Mouse (Mus musculus) ES-E14 (cell line): ENCODE measurements around the gene Fen1. TPM values are rescaled to one million over a fixed set of nuclear protein-coding genes. Genes with fewer than 3 reads are reported as not detected.
"Not testable (repeated sequence)": the region's sequence is repeated elsewhere in the genome, so short reads cannot be mapped to it uniquely, and the experiment has no call there.

Experiments used
- DNase-seq: peaks from one replicate; pipeline ENCODE4 v3.0.0-alpha.2; 2013; ENCODE audit warnings: low read depth, low spot score
- H3K27ac ChIP-seq: 2 replicates; pipeline ENCODE4 v1.5.1; 2012; ENCODE audit warnings: low read depth, mild to moderate bottlenecking, low read length, moderate library complexity, mixed read lengths; ENCODE audit not compliant: poor library complexity, insufficient read depth, severe bottlenecking
- H3K36me3 ChIP-seq: 2 replicates; pipeline ENCODE4 v1.6.1; 2012; ENCODE audit warnings: mild to moderate bottlenecking, low read length, moderate library complexity, mixed read lengths; ENCODE audit not compliant: control insufficient read depth, poor library complexity, insufficient read depth, severe bottlenecking
- H3K4me1 ChIP-seq, 2 experiments: fragments of 150-350 bp in 1 of 2; sonication (generic) in 1 of 2; 2 replicates each; pipeline ENCODE4 v1.6.1; 2012; ENCODE audit warnings: low read length in 2 of 2, mild to moderate bottlenecking in 1 of 2, mixed read lengths in 1 of 2; ENCODE audit not compliant: control insufficient read depth in 2 of 2, insufficient read depth in 2 of 2, poor library complexity in 1 of 2
- H3K4me3 ChIP-seq, 2 experiments: fragments of 150-350 bp in 1 of 2; sonication (generic) in 1 of 2; 2 replicates each; pipeline ENCODE4 v1.5.1; 2012; ENCODE audit warnings: low read length in 2 of 2, low read depth in 1 of 2, mild to moderate bottlenecking in 1 of 2, mixed read lengths in 1 of 2; ENCODE audit not compliant: insufficient read depth in 1 of 2, poor library complexity in 1 of 2, severe bottlenecking in 1 of 2
- H3K9ac ChIP-seq: 2 replicates; pipeline ENCODE4 v1.6.1; 2012; ENCODE audit warnings: low read depth, mild to moderate bottlenecking, low read length, mixed read lengths; ENCODE audit not compliant: poor library complexity, insufficient read depth, severe bottlenecking
- H3K9me3 ChIP-seq: fragments of 150-350 bp; sonication (generic); 2 replicates; pipeline ENCODE4 v1.6.1; 2012; ENCODE audit warnings: low read depth, mild to moderate bottlenecking, low read length; ENCODE audit not compliant: control insufficient read depth, insufficient read depth
- CHD2 ChIP-seq: IDR thresholded peaks from 2 replicates; pipeline ENCODE4 v1.6.1; 2014; ENCODE audit warnings: mild to moderate bottlenecking, low read depth, low read length, inconsistent platforms
- HCFC1 ChIP-seq: IDR thresholded peaks from 2 replicates; pipeline ENCODE4 v1.6.1; 2012; ENCODE audit warnings: low read length, inconsistent platforms, borderline replicate concordance; ENCODE audit not compliant: insufficient read depth
- MAFK ChIP-seq: IDR thresholded peaks from 2 replicates; pipeline ENCODE4 v1.6.1; 2014; ENCODE audit warnings: mild to moderate bottlenecking, low read depth, low read length, inconsistent platforms; ENCODE audit not compliant: insufficient read depth
- ZC3H11A ChIP-seq: IDR thresholded peaks from 2 replicates; pipeline ENCODE4 v1.6.1; 2012; ENCODE audit warnings: low read depth, mild to moderate bottlenecking, inconsistent platforms, low read length, borderline replicate concordance
- ZNF384 ChIP-seq: IDR thresholded peaks from 2 replicates; pipeline ENCODE4 v1.6.1; 2012; ENCODE audit warnings: low read depth, low read length, inconsistent platforms
- in situ Hi-C, 2 experiments: fragments of 600-800 bp; cut with MboI; formaldehyde crosslinking; loops; one replicate each; pipeline ENCODE4 v1.15.1; 2025; ENCODE audit warnings: low sequenced_read_pairs in 2 of 2, inconsistent platforms in 1 of 2; ENCODE audit not compliant: unreplicated experiment in 2 of 2
- total RNA-seq: library from RNA; depleted of rRNA; stranded (reverse); fragments of 300-350 nt; gene quantifications from 2 replicates; pipeline ENCODE4 v1.2.3, GENCODE M21; 2012

Fen1 gene
- total RNA-seq, 1 experiment, result 113 TPM

GRCm38 (mm10) chr19:10169179-10169578, 34.8 kb downstream of the Fen1 start:
- DNase-seq, result no peak
- no peak overlapping the region; the same call in 1 of the 2 replicates for H3K27ac ChIP-seq
- peaks cover 2 to 9% of the 10 kb centered on the region in 2 experiments; a peak in 3 of 4 replicates for H3K4me1 ChIP-seq
- H3K4me3 ChIP-seq, result no peak overlapping the region
- in situ Hi-C loops, result no loop called here
- no peaks in the 10 kb centered on the region for H3K9me3 ChIP-seq
- H3K36me3 ChIP-seq, result no peaks in the 10 kb centered on the region
- no peak overlapping the region for H3K9ac ChIP-seq
- TF ChIP-seq HCFC1 (no peak), CHD2 (no peak), ZC3H11A (no peak), ZNF384 (no peak), MAFK (no peak)

GRCm38 (mm10) chr19:10168441-10168840, 35.5 kb downstream of the Fen1 start:
- in situ Hi-C loops, result no loop called here

GRCm38 (mm10) chr19:10167951-10168350, 36.0 kb downstream of the Fen1 start:
- TF ChIP-seq ZC3H11A (no peak), CHD2 (no peak), MAFK (no peak), HCFC1 (no peak), ZNF384 (no peak)
- H3K9me3 ChIP-seq, result no peaks in the 10 kb centered on the region
- no peaks in the 10 kb centered on the region for H3K36me3 ChIP-seq
- no peak overlapping the region for H3K27ac ChIP-seq
- DNase-seq, result no peak
- no peak overlapping the region for H3K9ac ChIP-seq
- no peak overlapping the region for H3K4me3 ChIP-seq
- in situ Hi-C loops, result no loop called here
- peaks cover 2 to 7% of the 10 kb centered on the region in 2 experiments; a peak in 3 of 4 replicates for H3K4me1 ChIP-seq

More at GRCm38 (mm10) chr19:10168441-10168840, 35.5 kb downstream of the Fen1 start:
- no peak overlapping the region for H3K9ac ChIP-seq
- no peak overlapping the region for H3K27ac ChIP-seq
- no peaks in the 10 kb centered on the region for H3K36me3 ChIP-seq
- no peaks in the 10 kb centered on the region for H3K9me3 ChIP-seq
- DNase-seq, result no peak
- peaks cover 2 to 7% of the 10 kb centered on the region in 2 experiments; a peak in 3 of 4 replicates for H3K4me1 ChIP-seq
- H3K4me3 ChIP-seq, result no peak overlapping the region
- no peak for TF ChIP-seq CHD2
- TF ChIP-seq MAFK, result no peak
- no peak for TF ChIP-seq HCFC1
- TF ChIP-seq ZNF384, result no peak
- no peak for TF ChIP-seq ZC3H11A

GRCm38 (mm10) chr19:10167112-10167511, 36.9 kb downstream of the Fen1 start:
- Histone ChIP-seq H3K9me3 (no peaks in the 10 kb centered on the region), H3K36me3 (no peaks in the 10 kb centered on the region), H3K4me1 (peaks cover 2 to 7% of the 10 kb centered on the region in 2 experiments; a peak in 3 of 4 replicates), H3K4me3 (no peak overlapping the region), H3K27ac (no peak overlapping the region), H3K9ac (no peak overlapping the region)
- TF ChIP-seq ZNF384 (no peak), MAFK (no peak), CHD2 (no peak), HCFC1 (no peak), ZC3H11A (no peak)
- in situ Hi-C loops, result no loop called here
- no peak for DNase-seq

- H3K27ac ChIP-seq, in situ Hi-C loops, H3K4me1 ChIP-seq, DNase-seq, H3K9me3 ChIP-seq, H3K36me3 ChIP-seq, H3K4me3 ChIP-seq, H3K9ac ChIP-seq: not testable (repeated sequence)
These were observed 38.0 kb downstream of the Fen1 start for GRCm38 (mm10) chr19:10165928-10166327.
